Mouse (Mus musculus) cerebellum, postnatal 25 days (tissue): ENCODE measurements at regions not wholly inside any gene's neighbourhood (a gene's known extent, or its start where the extent isn't known, plus 50 kb on each side); places are given as distances from the start of the nearest gene placed in this dataset.

Experiments used
- DNase-seq, 2 experiments: peaks; one replicate each; pipeline ENCODE4 v3.0.0; 2021; ENCODE audit warnings: mixed read lengths in 2 of 2

GRCm38 (mm10) chr6:66012675-66013074 is 60.3 kb downstream of the 4930544G11Rik start:
- DNase-seq: no peak

- no peak for DNase-seq
These were observed 71.1 kb downstream of the 4930544G11Rik start for GRCm38 (mm10) chr6:66023531-66023930.

DNA sequence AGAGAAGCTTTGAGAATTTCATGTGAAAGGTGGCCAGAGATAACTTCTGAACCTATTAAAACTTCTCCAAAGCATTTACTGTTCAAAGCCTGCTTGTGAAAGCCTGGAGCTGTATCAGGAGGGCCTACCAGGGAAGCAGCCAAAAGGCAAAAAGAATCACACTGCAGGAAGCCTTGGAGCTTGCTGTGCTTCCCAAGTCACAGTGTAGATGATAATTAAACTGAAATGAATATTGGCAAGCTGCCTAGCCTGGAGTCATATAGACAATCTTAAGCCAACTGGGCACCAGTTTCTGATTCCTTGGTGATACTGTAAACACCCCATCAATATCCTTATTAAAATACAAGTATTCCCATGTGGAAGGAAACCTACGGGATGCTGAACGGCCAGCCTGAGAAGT is 84.4 kb downstream of the 4930544G11Rik start:
- DNase-seq: peak; percentile 26 to 32

DNA sequence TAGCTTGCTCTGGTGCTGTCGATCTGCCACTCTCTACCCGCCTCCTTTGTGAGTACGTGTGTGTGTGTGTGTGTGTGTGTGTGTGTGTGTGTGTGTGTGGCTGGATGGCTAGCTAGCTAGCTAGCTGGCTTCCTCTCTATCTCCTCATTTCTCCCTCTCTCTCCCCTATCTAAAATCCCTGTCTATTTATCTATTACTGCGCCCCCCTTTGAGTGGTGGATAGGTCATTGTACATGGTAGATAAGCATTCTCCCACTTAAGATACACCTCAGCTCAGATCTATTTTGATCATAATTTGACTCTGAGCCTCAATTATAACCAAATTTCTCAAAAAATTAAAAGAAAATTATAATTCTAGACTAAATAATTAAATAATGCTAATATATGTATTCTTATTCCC is 99.4 kb downstream of the 4930544G11Rik start:
- no peak for DNase-seq

DNA sequence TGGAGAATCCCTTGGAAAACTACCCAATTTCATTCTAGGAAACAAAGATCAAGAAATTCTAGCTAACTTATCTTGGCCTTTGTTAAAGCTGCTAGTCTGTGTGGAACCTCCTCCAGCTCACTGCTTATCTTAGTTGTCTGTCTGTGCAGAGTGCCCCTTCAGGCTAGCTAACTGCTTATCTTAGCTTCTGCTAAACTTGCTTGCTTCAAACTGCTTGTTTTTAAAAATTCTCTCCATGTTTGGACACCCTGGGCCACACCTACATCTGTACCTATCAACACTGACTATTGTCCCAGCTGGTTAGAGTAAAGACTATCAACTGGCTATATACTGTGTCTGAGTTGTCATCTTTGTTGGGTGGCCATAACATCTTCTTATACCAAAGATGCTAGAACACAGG is 100.0 kb downstream of the 4930544G11Rik start:
- no peak for DNase-seq

DNA sequence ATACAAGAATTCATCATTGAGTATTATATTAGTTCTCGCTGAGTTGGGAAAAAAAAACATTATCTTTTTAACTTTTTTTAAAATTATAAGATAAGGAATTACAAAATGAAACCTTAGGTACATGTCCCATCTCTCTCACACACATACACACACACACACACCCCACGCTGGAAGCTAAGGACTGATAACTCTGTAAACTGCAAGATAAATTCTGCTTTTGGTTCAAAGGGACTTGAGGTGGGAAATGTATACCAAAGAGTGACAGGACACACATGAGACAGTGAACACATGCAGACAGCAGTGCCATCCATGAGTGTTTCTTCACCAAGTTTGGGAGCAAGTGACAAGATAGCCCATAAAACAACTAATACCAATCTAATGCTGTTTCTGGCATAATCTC is 100.8 kb downstream of the 4930544G11Rik start:
- DNase-seq: no peak

- DNase-seq: no peak
These were observed 116.5 kb downstream of the 4930544G11Rik start for GRCm38 (mm10) chr6:66068874-66069273.

DNA sequence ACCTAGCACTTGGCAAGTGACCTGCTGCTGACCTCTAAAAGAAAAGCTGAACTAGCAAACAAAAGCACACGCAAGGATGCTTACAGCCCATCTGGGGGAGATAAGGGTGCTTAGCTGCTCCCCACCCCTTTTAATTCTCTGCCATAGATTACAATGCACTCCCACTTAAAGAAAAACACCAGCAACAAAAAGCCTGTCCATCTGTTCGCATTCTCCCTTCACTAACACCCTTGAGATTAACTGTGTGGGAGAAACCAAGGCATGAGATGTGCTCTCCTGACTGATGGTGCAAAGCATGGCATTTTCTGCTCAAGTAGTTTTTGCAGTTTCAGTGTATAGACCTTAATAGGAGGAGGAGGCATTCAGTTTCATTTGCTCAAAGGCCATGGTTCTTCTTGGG is 125.0 kb downstream of the 4930544G11Rik start:
- DNase-seq: no peak

DNA sequence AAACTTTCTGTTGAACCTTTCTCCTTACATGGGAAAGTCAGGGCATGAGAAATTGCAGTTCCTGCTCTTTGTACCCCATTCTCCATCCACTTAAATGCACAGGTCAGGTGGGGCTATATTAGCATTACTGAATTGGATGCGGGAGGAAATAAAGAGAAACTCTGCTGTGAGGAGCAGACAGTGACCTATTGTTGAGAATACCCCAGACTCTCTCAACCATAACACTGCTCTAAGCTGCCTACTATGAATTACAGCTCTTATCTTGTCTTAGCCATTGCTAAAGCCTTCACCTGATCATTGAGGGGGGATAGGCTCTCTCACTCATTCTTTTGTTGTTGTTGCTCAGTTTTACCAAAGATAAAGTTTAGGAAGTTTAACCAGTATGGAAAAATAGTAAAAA is 126.4 kb downstream of the 4930544G11Rik start:
- DNase-seq: no peak

DNA sequence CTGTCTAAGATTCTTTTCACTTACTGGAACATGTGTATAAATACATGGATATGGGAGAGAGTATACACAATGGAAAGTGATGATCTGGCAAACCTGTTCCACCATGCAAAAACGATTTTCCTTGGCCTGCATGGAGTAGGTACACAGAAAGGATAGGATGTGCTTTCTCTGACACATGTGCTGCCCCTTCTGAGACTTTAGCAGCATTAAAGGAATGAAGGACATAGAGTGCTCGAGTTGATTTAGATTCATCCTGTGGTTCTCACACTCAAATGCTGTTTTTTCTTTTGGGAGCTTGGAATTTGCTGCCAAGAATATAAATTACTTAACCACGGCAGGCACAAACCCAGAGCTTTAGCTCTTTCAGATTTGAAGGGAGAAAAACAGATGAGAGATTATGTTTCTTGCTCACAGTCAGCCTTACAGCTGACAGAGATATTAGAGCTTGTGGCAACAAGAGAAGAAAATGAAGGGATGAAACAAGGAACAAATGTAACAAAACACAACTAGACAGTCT is 149.2 kb downstream of the 4930544G11Rik start:
- DNase-seq: no peak

GRCm38 (mm10) chr6:66114366-66114765 is 162.0 kb downstream of the 4930544G11Rik start:
- no peak for DNase-seq

DNA sequence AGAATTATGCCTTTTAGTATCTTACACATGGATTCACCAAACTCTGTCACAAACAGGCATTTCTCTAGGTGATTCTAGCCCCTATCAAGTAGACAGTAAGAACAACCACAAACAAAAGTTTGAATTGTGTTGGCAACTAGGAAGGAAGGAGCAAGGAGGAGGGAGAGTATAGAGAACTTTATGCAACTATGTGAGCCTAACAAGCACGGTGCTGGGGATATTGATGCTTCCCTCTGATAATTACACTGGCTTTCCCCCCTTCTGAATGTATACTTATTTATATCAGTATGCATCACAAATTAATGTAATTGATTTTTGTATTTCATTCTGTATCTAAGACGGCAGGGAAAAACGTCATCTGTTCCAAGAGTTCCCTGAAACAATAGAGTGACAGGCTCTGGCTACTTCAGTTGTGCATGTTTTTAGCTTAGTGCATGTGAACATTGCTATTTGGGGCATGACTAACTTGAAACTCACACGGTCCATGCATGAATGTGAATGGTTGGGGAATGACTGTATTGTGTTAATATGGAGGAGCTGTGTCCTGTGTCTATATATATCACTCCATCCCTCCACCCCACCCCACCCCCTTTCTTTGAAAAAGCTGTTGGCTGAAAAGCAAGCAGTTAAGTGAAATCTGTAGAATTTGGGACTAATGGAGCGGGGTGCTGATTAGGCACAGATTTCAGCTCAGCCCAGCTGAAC is 169.2 kb downstream of the 4930544G11Rik start:
- DNase-seq: no peak

GRCm38 (mm10) chr6:66124292-66124691 is 171.9 kb downstream of the 4930544G11Rik start:
- no peak for DNase-seq

GRCm38 (mm10) chr6:66151786-66152185 is 199.4 kb downstream of the 4930544G11Rik start:
- no peak for DNase-seq

- no peak for DNase-seq
These were observed 202.4 kb downstream of the 4930544G11Rik start for GRCm38 (mm10) chr6:66154831-66155230.

GRCm38 (mm10) chr6:66160805-66161204 is 208.4 kb downstream of the 4930544G11Rik start:
- DNase-seq: no peak

GRCm38 (mm10) chr6:66168913-66169312 is 216.5 kb downstream of the 4930544G11Rik start:
- no peak for DNase-seq

DNA sequence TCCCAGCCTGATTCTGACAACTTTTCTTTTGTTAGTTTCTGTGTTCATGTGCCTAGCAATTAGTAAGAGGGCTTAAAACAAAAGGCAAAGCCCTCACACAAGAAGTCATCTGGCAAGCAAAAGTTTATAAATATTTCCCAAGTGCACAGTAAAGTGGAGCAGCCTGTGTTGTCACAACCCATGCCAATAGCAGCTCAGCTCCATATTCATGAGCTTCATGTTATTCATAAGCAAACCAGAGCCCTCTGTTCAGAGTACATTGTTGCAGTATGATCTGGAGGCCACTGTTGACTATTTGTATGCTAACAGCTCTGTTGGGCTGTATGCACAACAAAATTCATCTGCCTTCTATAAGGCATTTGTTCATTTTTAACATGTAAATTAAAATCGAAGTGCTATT is 245.6 kb downstream of the 4930544G11Rik start:
- no peak for DNase-seq

DNA sequence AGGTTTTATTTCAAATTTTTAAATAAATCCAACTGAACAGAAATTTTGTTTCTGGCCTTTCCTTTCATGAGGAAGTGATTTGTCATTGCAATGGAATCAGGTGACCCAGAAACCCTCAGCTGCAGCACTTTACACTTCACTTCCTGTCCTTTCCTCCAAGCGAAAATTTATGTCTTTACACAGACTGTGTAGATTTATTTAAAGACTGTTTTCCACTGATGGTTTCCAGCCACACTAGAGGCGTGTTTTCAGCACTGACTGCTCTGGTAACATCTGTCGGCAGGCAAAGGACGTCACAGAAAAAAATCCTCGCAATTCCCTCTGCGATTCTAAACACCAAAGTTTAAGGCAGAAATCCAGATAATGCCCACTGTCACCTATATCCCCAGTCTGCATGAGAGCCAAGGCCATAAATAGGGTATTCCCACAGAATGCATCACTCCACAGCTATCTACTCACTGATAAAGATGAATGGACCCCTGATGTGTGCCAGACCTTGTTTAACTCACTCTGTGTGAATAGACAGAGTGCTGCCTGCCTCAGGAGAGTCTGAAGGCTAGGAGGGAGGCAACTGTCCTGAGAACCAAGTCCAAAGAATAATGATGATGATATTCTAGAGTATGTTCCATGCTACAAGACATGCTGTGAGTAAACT is 247.9 kb downstream of the 4930544G11Rik start:
- no peak for DNase-seq

DNA sequence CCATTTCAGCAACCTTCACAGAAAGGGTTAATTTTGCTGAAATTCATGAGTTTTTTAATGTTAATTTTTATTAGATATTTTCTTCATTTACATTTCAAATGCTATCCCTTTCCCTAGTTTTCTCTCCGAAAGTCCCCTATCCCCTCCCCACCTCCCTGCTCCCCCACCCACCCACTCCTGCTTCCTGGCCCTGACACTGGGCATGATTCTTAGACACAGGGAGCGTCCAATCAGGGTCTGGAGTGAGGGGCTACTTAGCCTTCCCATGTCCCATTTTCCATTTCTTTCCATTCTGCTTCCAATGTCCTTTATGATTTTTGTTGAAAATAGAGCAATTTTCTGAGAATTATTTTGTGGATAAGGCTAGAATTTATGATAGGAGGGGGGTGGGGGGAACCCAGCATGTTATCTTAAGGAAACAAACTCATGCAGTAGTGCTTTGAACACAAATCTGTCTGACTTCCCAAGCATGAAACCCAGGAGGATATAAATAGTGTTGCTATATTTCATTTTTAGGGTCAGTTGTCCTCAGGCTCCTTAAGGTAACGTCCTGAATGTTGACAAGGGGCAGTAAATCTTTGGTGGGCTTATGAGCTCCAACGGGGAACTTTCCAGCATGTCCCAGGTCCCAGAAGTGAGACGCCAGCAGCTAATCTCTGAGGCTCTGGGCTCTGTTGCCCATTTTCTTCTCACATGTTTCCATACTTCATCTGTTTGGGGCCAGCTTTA is 254.0 kb downstream of the 4930544G11Rik start:
- DNase-seq: no peak

DNA sequence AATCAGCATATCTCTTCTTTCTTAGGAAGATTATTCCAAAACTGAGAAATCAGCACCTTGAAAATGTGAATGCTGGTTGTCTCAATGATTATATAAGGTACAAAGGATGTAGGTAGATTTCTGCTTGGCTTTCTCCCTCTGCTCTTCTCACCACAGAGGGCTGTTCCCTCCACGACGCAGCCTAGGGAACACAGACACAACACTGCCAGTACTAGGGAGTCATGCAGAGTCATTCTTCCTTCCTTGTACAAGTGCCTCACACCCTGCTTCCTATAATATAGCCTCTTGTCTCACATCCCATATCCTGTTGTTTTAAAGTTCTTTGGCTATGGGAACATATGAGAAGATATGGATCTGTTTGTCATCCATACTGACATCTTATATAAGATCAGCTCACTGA is 265.1 kb downstream of the 4930544G11Rik start:
- DNase-seq: peak in 1 of 2 experiments; percentile 2

DNA sequence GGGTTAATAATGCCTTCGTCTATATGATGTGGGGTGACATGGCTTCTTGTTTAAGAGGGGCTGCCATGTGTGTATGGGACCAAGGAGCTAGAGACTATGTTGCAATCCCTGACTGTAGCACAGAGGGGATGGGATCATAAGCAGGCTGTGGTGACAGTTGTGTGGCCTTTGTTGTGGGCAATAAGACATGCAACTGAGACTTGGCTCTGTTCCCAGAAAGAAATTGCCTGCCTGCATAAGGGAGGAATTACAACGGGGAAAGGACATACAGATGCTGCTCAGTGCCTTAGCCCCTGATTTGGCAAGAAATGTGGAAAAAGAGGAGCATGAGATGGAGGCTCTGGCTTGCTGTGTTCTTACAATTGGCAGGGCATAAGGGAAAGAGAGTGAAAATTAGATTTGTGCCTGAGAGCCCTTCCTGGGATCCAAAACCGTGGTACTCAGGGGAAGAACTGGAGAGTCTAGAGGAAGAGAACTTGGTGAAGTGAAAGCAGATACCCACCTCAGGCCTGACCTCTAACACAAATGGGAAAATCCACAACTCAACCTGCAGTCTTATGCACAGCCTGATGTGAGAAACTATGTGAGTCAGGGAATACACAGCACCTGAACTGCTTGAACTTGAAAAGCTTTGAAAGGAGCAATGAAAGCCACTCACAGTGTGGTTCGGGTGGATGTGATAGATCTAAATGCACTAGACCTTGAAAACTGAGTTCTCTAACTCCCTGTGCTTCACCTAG is 271.9 kb downstream of the 4930544G11Rik start:
- no peak for DNase-seq

DNA sequence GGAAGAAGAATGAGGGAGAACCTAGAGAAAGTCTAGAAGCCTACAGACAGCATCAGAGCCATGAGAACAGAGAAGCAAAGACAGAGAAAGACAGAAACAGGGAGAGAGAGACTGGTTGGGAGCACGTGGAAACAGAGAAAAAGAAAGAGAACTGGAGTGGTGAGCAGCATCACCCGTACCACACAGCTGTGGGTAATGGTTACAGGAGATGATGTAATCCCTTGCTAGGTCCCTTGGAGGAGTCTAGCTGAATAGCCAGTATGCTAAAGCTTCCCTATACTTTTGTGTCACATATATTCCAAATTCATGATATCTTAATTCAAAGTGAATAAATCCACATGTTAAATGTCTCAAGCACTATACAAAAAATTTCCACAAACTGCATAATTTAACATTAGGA is 284.0 kb downstream of the 4930544G11Rik start:
- no peak for DNase-seq
